Mouse (Mus musculus) mouse trophoblast stem cell (cell line): ENCODE measurements at regions not wholly inside any gene's neighbourhood (a gene's known extent, or its start where the extent isn't known, plus 50 kb on each side); places are given as distances from the start of the nearest gene placed in this dataset.

ENCODE experiments used
- in situ Hi-C, 2 experiments: fragments of 300-500 bp; cut with MseI, MboI; formaldehyde crosslinking; loops; 2 replicates in 1 of 2; 3 replicates in 1 of 2; pipeline ENCODE4 v1.15.1; 2025

- in situ Hi-C loops = no loop called here
Observed at GRCm38 (mm10) chr11:52541210-52541609, 145.0 kb downstream of the 9530068E07Rik start.

GRCm38 (mm10) chr11:52551451-52551850 lies 155.2 kb downstream of the 9530068E07Rik start:
- in situ Hi-C loops = no loop called here

DNA sequence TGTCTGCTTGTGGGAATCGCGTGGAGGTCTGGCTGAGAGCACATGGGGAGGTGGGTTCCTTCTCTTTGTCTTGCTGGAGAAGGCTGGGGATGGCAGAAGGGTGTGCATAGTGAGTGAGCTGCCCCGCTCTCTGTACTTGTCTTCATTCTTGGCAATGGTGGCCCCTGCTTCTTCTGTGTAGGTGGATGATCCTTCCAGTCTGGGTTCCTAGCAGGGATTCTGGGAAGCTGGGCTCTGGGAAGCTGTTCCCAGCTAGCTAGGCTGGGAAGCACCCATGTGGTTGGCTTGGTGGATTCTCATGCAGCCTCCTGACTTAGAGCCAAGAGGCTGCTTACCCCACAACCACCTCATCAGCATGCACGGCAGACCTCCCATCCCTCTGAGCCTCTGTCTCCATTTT lies 156.6 kb downstream of the 9530068E07Rik start:
- in situ Hi-C loops = no loop called here

DNA sequence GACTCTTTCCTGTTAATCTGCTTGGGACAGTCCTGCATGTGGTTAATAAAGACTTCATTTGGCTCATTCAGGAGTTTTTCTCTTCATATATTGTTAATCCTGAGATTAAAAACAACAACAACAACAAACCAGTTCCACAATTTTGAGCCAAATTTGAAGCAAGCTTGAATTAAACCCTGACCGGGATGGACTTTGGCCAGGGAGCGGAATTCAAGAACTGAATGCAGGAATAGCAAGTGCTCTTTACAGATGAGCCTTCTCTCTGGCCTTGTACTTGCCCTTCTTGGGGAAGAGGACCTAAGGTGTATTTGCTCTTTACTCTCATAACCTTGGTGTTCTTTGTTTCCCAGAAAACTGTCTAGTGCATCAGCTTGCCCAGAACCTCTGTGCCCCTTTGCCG lies 161.6 kb downstream of the 9530068E07Rik start:
- in situ Hi-C loops = no loop called here

DNA sequence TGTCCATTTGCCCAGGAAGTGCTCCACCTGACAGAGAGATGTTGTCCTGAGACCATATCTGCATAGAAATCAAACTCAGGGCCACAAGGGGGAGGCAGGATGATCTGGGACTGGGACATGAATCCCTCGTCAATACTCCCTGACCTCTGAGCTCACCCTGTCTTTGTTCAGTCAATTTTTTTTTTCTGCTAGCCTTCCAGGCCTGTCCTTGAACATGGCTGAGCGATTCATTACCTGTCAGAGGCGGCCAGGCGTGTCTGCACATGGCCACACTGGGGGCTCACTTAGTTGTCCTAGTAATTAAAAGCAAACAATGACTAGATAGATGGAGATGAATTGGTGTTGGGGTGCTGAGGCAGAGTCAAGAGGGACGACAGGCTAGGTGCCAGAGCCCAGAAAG lies 162.6 kb downstream of the 9530068E07Rik start:
- in situ Hi-C loops = no loop called here

GRCm38 (mm10) chr11:52561281-52561680 lies 165.1 kb downstream of the 9530068E07Rik start:
- in situ Hi-C loops = no loop called here

DNA sequence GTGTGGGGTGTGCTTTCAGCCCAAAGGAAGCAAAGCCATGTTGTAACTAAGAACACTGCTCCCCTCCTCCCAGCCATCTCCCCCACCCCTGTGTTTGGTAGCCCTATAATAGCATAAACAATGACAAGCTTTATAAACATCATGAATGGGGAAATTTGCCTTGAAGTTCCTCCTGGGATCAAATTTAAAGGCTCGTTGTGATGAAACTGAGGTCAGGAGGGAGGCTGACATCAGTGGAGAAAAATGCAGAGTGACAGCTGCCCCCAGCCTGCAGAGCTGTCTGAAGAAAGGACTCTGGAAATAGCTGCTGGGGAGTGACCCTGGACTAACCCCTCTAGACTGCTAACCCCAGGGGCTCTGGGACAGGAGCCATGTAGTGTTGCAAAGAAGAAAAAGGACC lies 169.2 kb downstream of the 9530068E07Rik start:
- in situ Hi-C loops = no loop called here

- in situ Hi-C loops = no loop called here
Observed at GRCm38 (mm10) chr11:52566026-52566425, 169.8 kb downstream of the 9530068E07Rik start.

- in situ Hi-C loops = no loop called here
Observed at GRCm38 (mm10) chr11:52567945-52568687, 171.9 kb downstream of the 9530068E07Rik start.

DNA sequence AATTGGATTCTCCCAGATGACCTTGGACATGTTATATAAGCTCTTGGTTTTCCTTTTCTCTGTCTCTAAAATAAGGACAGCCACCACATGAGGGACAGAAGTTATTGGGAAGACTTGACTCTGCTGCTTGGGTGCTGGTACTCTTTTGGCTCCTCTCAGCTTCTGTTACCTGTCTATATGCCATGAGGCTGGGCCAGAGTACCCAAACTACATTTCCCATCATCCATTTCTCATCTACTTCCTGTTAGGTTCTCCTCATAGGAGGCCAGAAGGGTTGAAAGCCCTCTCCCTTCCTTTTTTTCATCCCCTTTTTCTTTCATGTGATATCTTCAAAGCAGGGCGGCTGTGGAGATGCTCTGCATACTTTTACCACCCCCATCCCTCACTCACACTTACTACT lies 172.6 kb downstream of the 9530068E07Rik start:
- in situ Hi-C loops = no loop called here

- in situ Hi-C loops = no loop called here
Observed at GRCm38 (mm10) chr11:52569759-52570158, 173.5 kb downstream of the 9530068E07Rik start.

- in situ Hi-C loops = no loop called here
Observed at GRCm38 (mm10) chr11:52578471-52578870, 182.2 kb downstream of the 9530068E07Rik start.

DNA sequence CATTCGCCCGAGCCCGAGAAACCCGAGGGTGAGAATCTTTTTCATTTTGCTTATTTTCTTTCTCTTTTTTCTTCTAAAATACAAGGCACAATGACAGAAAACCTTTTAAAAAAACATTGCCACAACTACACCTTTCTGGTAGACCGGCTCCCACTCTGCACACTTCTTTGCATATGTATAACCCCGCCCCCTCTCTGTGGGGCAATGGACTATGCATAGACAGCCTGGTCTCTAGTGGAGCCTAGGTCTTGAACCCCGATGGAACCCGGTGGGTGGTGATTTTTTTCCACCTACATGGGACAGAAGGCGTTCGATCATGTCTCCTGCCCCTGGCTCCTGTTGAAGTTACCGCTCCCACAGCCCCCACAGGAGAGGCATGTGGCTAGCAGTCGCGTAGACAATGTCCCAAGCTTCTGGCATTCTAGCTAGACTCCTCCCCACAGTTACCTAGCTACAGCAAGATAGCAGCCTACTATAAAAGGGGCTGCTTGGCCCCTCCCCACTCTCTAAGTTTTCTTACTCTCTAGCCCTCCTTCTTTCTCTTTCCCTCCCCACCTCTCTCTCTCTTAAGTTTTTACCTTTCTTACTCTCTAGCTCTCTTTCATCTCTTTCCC lies 183.6 kb downstream of the 9530068E07Rik start:
- in situ Hi-C loops = no loop called here

DNA sequence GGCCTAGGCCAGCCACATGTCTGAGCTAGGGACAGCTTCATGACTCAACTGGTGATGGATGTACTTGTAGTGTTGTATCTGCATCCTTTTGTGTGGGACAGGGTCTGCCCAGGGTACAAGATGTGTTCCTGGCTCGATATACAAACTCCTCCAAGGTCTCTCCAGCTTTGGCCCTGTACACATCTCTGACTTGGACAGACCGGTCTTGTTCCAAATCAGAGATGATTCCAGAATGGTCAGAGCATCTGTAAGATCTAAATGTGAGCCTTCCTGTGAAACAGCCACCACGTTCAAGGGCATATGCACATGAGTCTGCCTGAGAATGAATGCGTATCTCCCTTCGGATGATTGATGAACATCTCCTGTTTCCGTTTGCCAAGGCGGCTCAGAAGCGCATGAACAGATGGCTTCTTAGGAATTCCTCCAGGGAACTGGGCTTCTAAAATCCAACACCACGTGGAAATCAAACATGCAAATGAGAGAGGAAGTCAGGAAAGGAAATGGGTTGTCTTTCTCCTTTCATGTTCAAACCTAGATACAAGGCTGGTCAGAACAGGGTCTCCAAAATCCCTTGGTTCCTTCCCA lies 172.7 kb upstream of the Fstl4 start:
- in situ Hi-C loops = no loop called here

- in situ Hi-C loops = no loop called here
Observed at GRCm38 (mm10) chr11:52594092-52594491, 170.3 kb upstream of the Fstl4 start.

DNA sequence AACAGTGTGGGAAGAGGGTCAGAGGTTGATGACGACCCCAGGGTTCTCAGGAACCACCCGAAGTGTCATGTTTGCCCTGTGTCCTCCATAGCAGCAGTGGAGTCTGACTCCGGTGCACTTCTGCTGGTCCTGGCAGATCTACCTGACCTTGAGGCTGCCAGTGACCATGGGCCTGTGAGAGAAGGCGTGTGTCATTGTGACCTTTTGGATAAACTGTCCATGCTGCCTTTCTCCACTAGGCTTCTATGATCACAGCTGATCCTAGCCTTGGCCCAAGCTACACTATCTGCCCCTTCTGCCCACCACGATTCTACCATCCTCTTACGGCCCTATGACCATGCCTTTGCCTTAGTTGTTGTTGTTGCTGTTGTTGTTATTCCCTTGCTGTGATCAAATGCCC lies 163.2 kb upstream of the Fstl4 start:
- in situ Hi-C loops = no loop called here

DNA sequence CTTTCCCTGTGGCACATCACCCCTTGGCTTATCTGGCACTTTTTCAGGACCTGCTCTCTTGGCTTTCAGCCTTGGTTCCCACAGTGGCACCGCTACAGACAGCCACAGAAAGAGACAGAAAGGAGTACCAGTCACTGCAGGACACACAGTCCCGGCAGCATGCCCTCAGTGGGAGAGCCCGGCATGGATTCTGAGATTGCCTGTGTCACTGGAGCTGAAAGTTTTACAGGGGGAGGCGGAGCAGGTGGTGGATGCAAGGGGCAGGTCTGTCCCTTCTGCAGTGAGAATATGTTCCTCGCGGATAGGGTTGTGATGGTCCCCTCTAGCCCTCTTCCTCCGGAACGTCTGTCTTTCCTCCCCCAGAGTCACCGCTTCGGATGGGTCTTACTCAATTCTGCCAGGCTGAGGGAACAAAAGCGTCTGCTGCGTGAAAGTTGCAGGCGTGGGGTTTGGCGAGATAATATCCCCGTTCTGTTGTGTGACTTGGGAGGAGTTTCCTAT lies 162.3 kb upstream of the Fstl4 start:
- in situ Hi-C loops = no loop called here

DNA sequence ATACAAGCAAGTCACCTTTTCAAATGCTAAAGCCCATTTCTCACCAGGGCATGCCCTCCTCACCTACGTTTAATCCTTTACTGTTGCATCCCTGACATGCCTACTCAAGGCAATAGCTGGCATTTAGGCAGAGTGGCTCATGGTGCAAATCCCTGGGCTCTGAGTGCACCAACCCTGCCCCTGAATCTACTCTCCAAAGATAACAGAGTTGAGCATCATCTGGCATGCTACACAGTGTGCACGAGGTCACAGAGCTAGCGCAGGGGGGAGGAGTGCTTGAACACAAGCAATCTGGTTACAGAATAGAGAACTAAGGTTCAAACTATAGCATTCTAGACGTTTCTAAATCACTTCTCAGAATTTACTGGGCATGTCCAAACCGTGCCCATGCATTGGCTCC lies 161.6 kb upstream of the Fstl4 start:
- in situ Hi-C loops = no loop called here

DNA sequence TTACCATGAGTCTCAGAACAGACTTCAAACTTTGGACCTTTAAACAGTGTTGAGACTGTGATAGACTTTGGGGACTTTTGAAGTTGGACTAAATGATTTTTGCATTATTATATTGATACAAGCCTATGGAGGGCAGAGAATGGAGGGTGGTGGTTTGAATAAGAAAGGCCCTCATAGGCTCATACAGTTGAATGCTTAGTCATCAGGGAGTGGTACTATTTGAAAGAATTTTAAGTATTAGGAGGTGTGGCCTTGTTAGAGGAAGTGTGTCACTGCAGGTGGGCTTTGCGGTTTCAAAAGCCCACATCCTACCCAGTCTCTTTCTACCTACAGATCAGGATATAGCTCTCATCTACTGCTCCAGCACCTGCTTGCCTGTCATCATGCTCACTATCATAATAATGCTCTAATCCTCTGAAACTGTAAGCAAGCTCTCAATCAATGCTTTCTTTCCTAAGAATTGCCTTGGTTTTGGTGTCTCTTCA lies 153.7 kb upstream of the Fstl4 start:
- in situ Hi-C loops = no loop called here

GRCm38 (mm10) chr11:52615622-52616021 lies 148.8 kb upstream of the Fstl4 start:
- in situ Hi-C loops = no loop called here

DNA sequence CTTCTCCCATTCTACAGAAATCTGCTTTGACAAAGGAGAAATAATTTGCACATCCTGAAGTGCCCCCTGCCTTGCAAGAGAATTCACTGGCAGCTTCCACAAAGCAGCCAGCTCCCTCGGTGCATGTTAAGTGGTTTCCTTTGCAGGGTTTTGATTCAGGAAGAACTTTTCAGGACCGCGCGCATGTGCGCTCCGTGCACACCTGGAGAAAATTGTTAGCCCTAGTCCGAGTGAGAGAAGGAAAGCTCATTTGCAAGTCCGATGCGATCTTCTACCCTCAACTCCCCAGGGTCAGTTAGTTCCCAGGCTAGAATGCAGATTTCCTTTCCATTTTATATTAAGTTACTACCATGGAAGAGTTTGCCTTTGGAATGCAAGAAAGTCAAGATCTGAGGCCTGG lies 145.8 kb upstream of the Fstl4 start:
- in situ Hi-C loops = no loop called here

- in situ Hi-C loops = no loop called here
Observed at GRCm38 (mm10) chr11:52622861-52623260, 141.6 kb upstream of the Fstl4 start.

DNA sequence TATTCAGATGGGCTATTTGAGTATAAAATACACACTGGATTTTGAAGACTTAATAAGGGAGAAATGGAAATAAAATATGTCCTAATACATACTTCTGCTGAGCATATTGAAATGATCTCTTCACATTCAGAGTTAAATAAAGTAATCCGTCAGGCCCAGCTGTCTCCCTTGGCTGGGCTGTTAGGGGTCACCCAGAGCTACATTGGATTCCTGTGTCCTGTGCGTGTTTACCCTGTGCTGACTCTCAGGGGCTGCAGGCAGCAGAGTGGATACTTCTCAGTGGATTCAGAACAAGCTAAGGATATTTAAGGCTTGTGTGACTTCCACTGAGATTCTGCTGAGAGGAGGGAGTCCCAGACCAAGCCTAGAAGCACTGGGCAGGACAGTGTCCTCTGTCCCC lies 135.6 kb upstream of the Fstl4 start:
- in situ Hi-C loops = no loop called here
